Mouse (Mus musculus) MEL (cell line): Measurements from ENCODE around the gene Cry1. TPM values are rescaled to one million over a fixed set of nuclear protein-coding genes. Genes with fewer than 3 reads are reported as not detected.

Source experiments
- DNase-seq: peaks from one replicate; pipeline ENCODE4 v3.0.0; 2011; ENCODE audit warnings: low read depth, low spot score
- H3K27ac ChIP-seq: 2 replicates; pipeline ENCODE4 v1.5.1; 2012; ENCODE audit warnings: low read depth, mild to moderate bottlenecking, control low read depth, low read length, moderate library complexity; ENCODE audit not compliant: control insufficient read depth
- H3K27me3 ChIP-seq, 2 experiments: fragments of 150-350 bp in 1 of 2; sonication (generic) in 1 of 2; 2 replicates each; pipeline ENCODE4 v1.6.1; 2012; ENCODE audit warnings: low read length in 2 of 2, mild to moderate bottlenecking in 2 of 2, improper control_type of control experiment in 1 of 2, moderate library complexity in 1 of 2; ENCODE audit not compliant: insufficient read depth in 2 of 2, control insufficient read depth in 1 of 2
- H3K36me3 ChIP-seq, 2 experiments: 2 replicates each; pipeline ENCODE4 v1.6.1; 2012 to 2014; ENCODE audit warnings: low read length in 2 of 2, improper control_type of control experiment in 1 of 2, inconsistent platforms in 1 of 2, mild to moderate bottlenecking in 1 of 2; ENCODE audit not compliant: insufficient read depth in 2 of 2, control insufficient read depth in 1 of 2
- H3K4me1 ChIP-seq, 2 experiments: fragments of 150-350 bp in 1 of 2; sonication (generic) in 1 of 2; 2 replicates each; pipeline ENCODE4 v1.6.1; 2012; ENCODE audit warnings: low read length in 2 of 2, improper control_type of control experiment in 1 of 2, mild to moderate bottlenecking in 1 of 2; ENCODE audit not compliant: insufficient read depth in 2 of 2, control insufficient read depth in 1 of 2
- H3K4me3 ChIP-seq, 2 experiments: fragments of 150-350 bp in 1 of 2; sonication (generic) in 1 of 2; 2 replicates each; pipeline ENCODE4 v1.5.1; 2012; ENCODE audit warnings: low read depth in 2 of 2, low read length in 2 of 2, mild to moderate bottlenecking in 2 of 2, moderate library complexity in 2 of 2, control low read depth in 1 of 2, improper control_type of control experiment in 1 of 2; ENCODE audit not compliant: control insufficient read depth in 1 of 2, insufficient read depth in 1 of 2
- H3K79me2 ChIP-seq: 2 replicates; pipeline ENCODE4 v1.6.1; 2012; ENCODE audit warnings: mild to moderate bottlenecking, low read length, moderate library complexity; ENCODE audit not compliant: control insufficient read depth, poor library complexity, insufficient read depth
- H3K9ac ChIP-seq: 2 replicates; pipeline ENCODE4 v1.6.1; 2012; ENCODE audit warnings: low read depth, mild to moderate bottlenecking, control low read depth, low read length, moderate library complexity; ENCODE audit not compliant: control insufficient read depth, poor library complexity, severe bottlenecking
- H3K9me3 ChIP-seq: fragments of 150-350 bp; sonication (generic); replicated peaks from 2 replicates; pipeline ENCODE4 v1.6.1; 2012; ENCODE audit warnings: mild to moderate bottlenecking, low read length, improper control_type of control experiment, moderate library complexity; ENCODE audit not compliant: insufficient read depth
- CHD1 ChIP-seq: IDR thresholded peaks from 2 replicates; pipeline ENCODE4 v1.6.1; 2012; ENCODE audit warnings: low read depth, mild to moderate bottlenecking, inconsistent platforms, low read length, improper control_type of control experiment
- E2F4 ChIP-seq: IDR thresholded peaks from 2 replicates; pipeline ENCODE4 v1.6.1; 2011; ENCODE audit warnings: low read depth, low read length, improper control_type of control experiment, borderline replicate concordance
- ELF1 ChIP-seq: IDR thresholded peaks from 2 replicates; pipeline ENCODE4 v1.6.1; 2014; ENCODE audit warnings: low read depth, mild to moderate bottlenecking, inconsistent platforms, low read length, improper control_type of control experiment, moderate library complexity
- ETS1 ChIP-seq: IDR thresholded peaks from 2 replicates; pipeline ENCODE4 v1.6.1; 2012; ENCODE audit warnings: low read depth, mild to moderate bottlenecking, inconsistent platforms, low read length, improper control_type of control experiment, moderate library complexity
- GABPA ChIP-seq: IDR thresholded peaks from 2 replicates; pipeline ENCODE4 v1.6.1; 2012; ENCODE audit warnings: low read depth, mild to moderate bottlenecking, inconsistent platforms, low read length, improper control_type of control experiment, moderate library complexity
- GATA1 ChIP-seq: IDR thresholded peaks from 2 replicates; pipeline ENCODE4 v1.6.1; 2011; ENCODE audit warnings: low read depth, low read length, improper control_type of control experiment
- HCFC1 ChIP-seq: IDR thresholded peaks from 2 replicates; pipeline ENCODE4 v1.6.1; 2012; ENCODE audit warnings: low read depth, mild to moderate bottlenecking, inconsistent platforms, low read length, improper control_type of control experiment, moderate library complexity
- MAFK ChIP-seq: IDR thresholded peaks from 2 replicates; pipeline ENCODE4 v1.6.1; 2011; ENCODE audit warnings: low read depth, mild to moderate bottlenecking, low read length, improper control_type of control experiment, borderline replicate concordance
- MAZ ChIP-seq: IDR thresholded peaks from 2 replicates; pipeline ENCODE4 v1.6.1; 2012; ENCODE audit warnings: low read depth, mild to moderate bottlenecking, inconsistent platforms, low read length, improper control_type of control experiment
- MXI1 ChIP-seq: IDR thresholded peaks from 2 replicates; pipeline ENCODE4 v1.6.1; 2011; ENCODE audit warnings: mild to moderate bottlenecking, low read depth, low read length, improper control_type of control experiment
- NRF1 ChIP-seq: IDR thresholded peaks from 2 replicates; pipeline ENCODE4 v1.6.1; 2014; ENCODE audit warnings: low read depth, mild to moderate bottlenecking, inconsistent platforms, low read length, improper control_type of control experiment, moderate library complexity; ENCODE audit not compliant: poor library complexity, insufficient read depth, severe bottlenecking
- POLR2AphosphoS2 ChIP-seq: IDR thresholded peaks from 2 replicates; pipeline ENCODE4 v1.6.1; 2011; ENCODE audit warnings: low read length, improper control_type of control experiment
- POLR2AphosphoS5 ChIP-seq: IDR thresholded peaks from 2 replicates; pipeline ENCODE4 v1.6.1; 2012; ENCODE audit warnings: low read depth, borderline replicate concordance, mild to moderate bottlenecking, inconsistent platforms, low read length, moderate library complexity, mixed read lengths
- RAD21 ChIP-seq: IDR thresholded peaks from 2 replicates; pipeline ENCODE4 v1.6.1; 2011; ENCODE audit warnings: mild to moderate bottlenecking, low read depth, low read length, improper control_type of control experiment
- SMC3 ChIP-seq: IDR thresholded peaks from 2 replicates; pipeline ENCODE4 v1.6.1; 2011; ENCODE audit warnings: low read depth, low read length, improper control_type of control experiment
- TBP ChIP-seq: IDR thresholded peaks from 2 replicates; pipeline ENCODE4 v1.8.0; 2011; ENCODE audit warnings: low read depth, low read length, improper control_type of control experiment
- TCF12 ChIP-seq: IDR thresholded peaks from 2 replicates; pipeline ENCODE4 v1.6.1; 2014; ENCODE audit warnings: low read depth, mild to moderate bottlenecking, inconsistent platforms, low read length, improper control_type of control experiment, moderate library complexity
- UBTF ChIP-seq: IDR thresholded peaks from 2 replicates; pipeline ENCODE4 v1.6.1; 2012; ENCODE audit warnings: low read depth, mild to moderate bottlenecking, inconsistent platforms, low read length, improper control_type of control experiment, moderate library complexity, borderline replicate concordance; ENCODE audit not compliant: insufficient read depth
- USF1 ChIP-seq: IDR thresholded peaks from 2 replicates; pipeline ENCODE4 v1.6.1; 2014; ENCODE audit warnings: low read depth, mild to moderate bottlenecking, inconsistent platforms, low read length, improper control_type of control experiment, moderate library complexity
- ZC3H11A ChIP-seq: IDR thresholded peaks from 2 replicates; pipeline ENCODE4 v1.6.1; 2012; ENCODE audit warnings: low read depth, mild to moderate bottlenecking, inconsistent platforms, low read length, improper control_type of control experiment
- ZKSCAN1 ChIP-seq: IDR thresholded peaks from 2 replicates; pipeline ENCODE4 v1.6.1; 2012; ENCODE audit warnings: low read depth, mild to moderate bottlenecking, inconsistent platforms, low read length, improper control_type of control experiment, moderate library complexity
- ZMIZ1 ChIP-seq: IDR thresholded peaks from 2 replicates; pipeline ENCODE4 v1.6.1; 2012; ENCODE audit warnings: low read depth, mild to moderate bottlenecking, inconsistent platforms, low read length, improper control_type of control experiment, moderate library complexity
- ZNF384 ChIP-seq: IDR thresholded peaks from 2 replicates; pipeline ENCODE4 v1.6.1; 2012; ENCODE audit warnings: low read depth, mild to moderate bottlenecking, inconsistent platforms, low read length, improper control_type of control experiment
- polyA plus RNA-seq, 2 experiments: library from polyadenylated mRNA; stranded (reverse) in 1 of 2; unstranded in 1 of 2; fragments of >175 nt in 1 of 2; fragments of >200 nt in 1 of 2; gene quantifications; 2 replicates each; pipeline versions ENCODE4 v1.2.1 to v1.2.4; 2012; ENCODE audit warnings: low replicate concordance in 2 of 2, low read depth in 1 of 2; ENCODE audit not compliant: insufficient read length in 2 of 2, insufficient read depth in 1 of 2, missing spikeins in 1 of 2
- total RNA-seq: library from RNA; depleted of rRNA; stranded (reverse); fragments of 300-350 nt; gene quantifications from 2 replicates; pipeline ENCODE4 v1.2.3, GENCODE M21; 2012

The Cry1 gene
- total and polyA plus RNA-seq, 3 experiments = not detected

DNA sequence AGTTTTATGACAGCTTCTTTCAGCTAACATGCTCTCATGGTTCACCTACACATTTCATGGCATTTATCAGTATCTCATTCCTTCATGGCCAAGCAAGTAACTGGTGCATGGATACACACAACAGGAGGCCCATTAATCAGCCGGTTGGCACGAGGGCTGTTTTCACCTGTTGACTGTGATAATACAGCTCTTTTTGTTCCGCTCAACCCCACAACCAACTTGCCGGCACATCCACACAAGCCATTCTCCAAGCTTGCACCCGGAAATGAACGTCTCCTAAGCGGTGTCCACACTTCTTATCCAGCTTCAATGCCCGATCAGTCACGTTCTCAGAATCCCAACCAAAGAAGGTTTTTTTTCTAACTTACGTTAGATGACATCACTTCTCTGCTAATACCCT is 2.1 kb downstream of the Cry1 start:
- H3K4me1 ChIP-seq = no peaks in the 10 kb centered on the region
- TF ChIP-seq MAZ (no peak), ZC3H11A (no peak), MXI1 (no peak), ZNF384 (no peak), GATA1 (no peak), RAD21 (no peak)
- H3K4me3 ChIP-seq = no peak overlapping the region
- DNase-seq = no peak
- no peaks in the 10 kb centered on the region for H3K9me3 ChIP-seq
- no peaks in the 10 kb centered on the region for H3K79me2 ChIP-seq
- H3K9ac ChIP-seq = no peak overlapping the region
- H3K27me3 ChIP-seq = no peaks in the 10 kb centered on the region; a peak in 1 of 4 replicates
- no peak overlapping the region for H3K27ac ChIP-seq
- H3K36me3 ChIP-seq = no peaks in the 10 kb centered on the region

GRCm38 (mm10) chr10:85176640-85177039 is 8.2 kb downstream of the Cry1 start:
- no peaks in the 10 kb centered on the region for H3K9me3 ChIP-seq
- no peak overlapping the region for H3K27ac ChIP-seq

GRCm38 (mm10) chr10:85165306-85165705 is 19.6 kb downstream of the Cry1 start:
- Histone ChIP-seq H3K4me1 (no peaks in the 10 kb centered on the region), H3K4me3 (no peak overlapping the region), H3K36me3 (no peaks in the 10 kb centered on the region), H3K9ac (no peak overlapping the region), H3K9me3 (no peaks in the 10 kb centered on the region), H3K27me3 (no peaks in the 10 kb centered on the region), H3K27ac (no peak overlapping the region), H3K79me2 (no peaks in the 10 kb centered on the region)
- DNase-seq = no peak
- TF ChIP-seq ZNF384 (no peak), GABPA (no peak), POLR2AphosphoS5 (no peak), HCFC1 (no peak), NRF1 (no peak), UBTF (no peak), ELF1 (no peak), TCF12 (no peak), GATA1 (no peak), ZKSCAN1 (no peak), TBP (no peak), POLR2AphosphoS2 (no peak), SMC3 (no peak), E2F4 (no peak)
- TF ChIP-seq, all 39 proteins: peak for 0

More at GRCm38 (mm10) chr10:85176640-85177039, 8.2 kb downstream of the Cry1 start:
- H3K4me1 ChIP-seq = no peaks in the 10 kb centered on the region
- H3K27me3 ChIP-seq = no peaks in the 10 kb centered on the region
- no peak for DNase-seq
- H3K36me3 ChIP-seq = no peaks in the 10 kb centered on the region
- TF ChIP-seq ETS1 (no peak), ZMIZ1 (no peak), CHD1 (no peak), MXI1 (no peak), USF1 (no peak), ZC3H11A (no peak), E2F4 (no peak), GATA1 (no peak), MAZ (no peak), POLR2AphosphoS2 (no peak), POLR2AphosphoS5 (no peak), MAFK (no peak)
- H3K4me3 ChIP-seq = no peak overlapping the region
- no peaks in the 10 kb centered on the region for H3K79me2 ChIP-seq
- H3K9ac ChIP-seq = no peak overlapping the region
